Mouse (Mus musculus): ENCODE results near the gene Bcl7b.

DNA sequence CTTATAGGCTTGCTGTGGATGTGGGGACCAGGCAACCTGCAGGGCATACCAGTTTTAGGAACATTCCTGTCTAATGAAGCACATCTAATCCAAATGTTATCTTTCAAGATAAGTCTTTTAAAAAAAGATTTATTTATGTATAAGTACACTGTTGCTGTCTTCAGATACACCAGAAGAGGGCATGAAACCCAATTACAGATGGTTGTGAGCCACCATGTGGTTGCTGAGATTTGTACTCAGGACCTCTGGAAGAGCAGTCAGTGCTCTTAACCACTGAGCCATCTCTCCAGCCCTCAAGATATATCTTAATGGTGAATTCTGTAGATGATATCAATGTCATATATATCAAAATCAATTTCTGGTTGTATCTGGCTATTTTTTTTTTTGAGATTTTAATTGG is 22.1 kb upstream of the Bcl7b start:
- TF ChIP-seq CTCF (IDR thresholded peaks at IDR 0.05; ENCODE audit: low read depth, low read length), result no peak
- TF ChIP-seq POLR2A (IDR thresholded peaks at IDR 0.05; ENCODE audit: borderline replicate concordance, low read depth, low read length), result no peak
